Mouse (Mus musculus): ENCODE results near the gene Mrps11.

DNA sequence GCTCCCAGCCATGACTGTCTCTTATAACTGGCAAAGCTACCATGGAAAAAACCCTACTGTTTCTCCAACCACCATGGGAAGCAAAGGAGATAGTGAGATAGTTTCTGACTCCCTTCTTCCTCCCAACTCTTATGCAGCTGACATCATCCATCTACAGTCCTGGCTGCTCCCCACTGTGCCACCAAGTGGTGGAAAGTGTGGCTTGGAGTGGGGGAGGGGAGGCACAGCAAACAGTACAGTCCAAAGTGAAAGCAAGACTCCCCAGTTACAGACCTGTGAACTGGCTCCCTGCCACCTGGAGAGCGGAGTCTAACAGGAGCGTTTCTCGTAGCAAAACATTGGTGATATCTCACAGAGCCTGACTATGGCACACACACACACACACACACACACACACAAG, 20.9 kb downstream of the Mrps11 start:
- TF ChIP-seq MAX (IDR thresholded peaks at IDR 0.05) (no peak), MYOD1 (IDR thresholded peaks at IDR 0.05; ENCODE audit: control insufficient read depth, insufficient read length, low read depth) (no peak), FOSL1 (IDR thresholded peaks at IDR 0.05; ENCODE audit: insufficient read depth, low read length, poor library complexity, severe bottlenecking) (no peak), MYOG (IDR thresholded peaks at IDR 0.05; ENCODE audit: control insufficient read depth, extremely low read depth, insufficient read length) (no peak)
